Mouse (Mus musculus): Measurements from ENCODE around the gene Olfr143. TPM values are rescaled to one million over a fixed set of nuclear protein-coding genes. Genes with fewer than 3 reads are reported as not detected.

Olfr143 gene
- polyA plus RNA-seq (2015; fragmentation: Nextera tagmentation; extraction: Ambion mirVana), result not detected in 2 replicates

DNA sequence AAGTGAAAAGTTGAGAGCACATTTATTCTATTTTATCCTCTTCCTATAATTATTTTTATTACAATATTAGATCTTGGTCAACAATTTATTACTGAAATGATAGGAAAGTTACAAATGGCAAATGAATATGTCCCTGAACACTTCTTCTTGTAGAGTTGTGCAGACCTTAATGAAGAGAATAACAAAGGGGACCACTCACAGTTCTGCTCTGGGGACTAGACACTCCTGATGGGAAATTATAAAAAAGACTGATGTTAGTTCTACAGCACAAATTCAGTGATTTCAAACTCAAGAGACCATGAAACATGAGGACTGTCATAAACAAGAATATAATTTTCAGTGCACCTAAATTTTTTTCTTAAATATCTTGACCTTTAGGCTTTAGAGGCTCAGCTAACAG, at the start of gene Olfr143:
Gene Olfr143, plus strand, starts transcription at position 301 of the 400 bp plus-strand sequence.
- Histone ChIP-seq H3K27me3 (ENCODE audit: control insufficient read depth, insufficient read depth, low read length) (no peaks in the 10 kb centered on the region), H3K4me3 (ENCODE audit: low read depth, low read length) (no peak within 1 kb of the TSS), H3K4me1 (replicated peaks; ENCODE audit: control insufficient read depth, insufficient read depth) (no peaks in the 10 kb centered on the region), H3K27ac (replicated peaks) (no peak within 1 kb of the TSS), H3K9me3 (ENCODE audit: control insufficient read depth, low read length) (no peaks in the 10 kb centered on the region), H3K36me3 (ENCODE audit: control insufficient read depth, insufficient read depth, low read length) (no peaks in the 10 kb centered on the region), H3K9ac (ENCODE audit: low read length) (no peak within 1 kb of the TSS), H3K4me2 (replicated peaks; ENCODE audit: low read depth) (no peak within 1 kb of the TSS)
- no peak for ATAC-seq (ENCODE audit: low FRiP score, low TSS enrichment)
- no peak for TF ChIP-seq EP300 (optimal IDR thresholded peaks at IDR 0.05)
- TF ChIP-seq CTCF (IDR thresholded peaks at IDR 0.05; ENCODE audit: low read depth), result no peak
- DNase-seq (ENCODE audit: low spot score), result no peak

DNA sequence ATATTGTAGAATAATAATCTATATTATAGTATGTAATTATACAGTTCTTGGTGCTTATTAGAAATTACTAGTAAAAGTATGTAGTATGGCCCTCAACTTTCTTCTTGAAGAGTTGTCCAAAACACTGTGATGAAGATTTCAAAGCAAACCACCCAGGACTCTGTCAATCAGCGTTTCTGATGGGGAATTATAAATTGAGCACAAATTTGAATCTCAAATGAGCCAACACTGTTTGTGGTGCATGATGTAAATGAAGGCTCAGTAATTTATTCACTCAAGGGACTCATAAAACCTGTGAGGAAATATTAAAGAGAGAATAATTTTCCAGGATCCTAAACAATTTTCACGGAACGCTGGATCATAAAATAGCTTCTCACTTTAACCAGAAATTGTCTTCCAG, 44.5 kb upstream of the Olfr143 start, which contains the start of gene Olfr893:
Gene Olfr893, plus strand, starts transcription at position 301 of the 400 bp plus-strand sequence.
- no peaks in the 10 kb centered on the region for H3K4me1 ChIP-seq (replicated peaks; ENCODE audit: control insufficient read depth, insufficient read depth)
- no peak within 1 kb of the TSS for H3K4me3 ChIP-seq (ENCODE audit: low read depth, low read length)
- no peak within 1 kb of the TSS for H3K4me2 ChIP-seq (replicated peaks; ENCODE audit: low read depth)
- no peaks in the 10 kb centered on the region for H3K27me3 ChIP-seq (ENCODE audit: control insufficient read depth, insufficient read depth, low read length)
- no peak within 1 kb of the TSS for H3K9ac ChIP-seq (ENCODE audit: low read length)
- no peaks in the 10 kb centered on the region for H3K36me3 ChIP-seq (ENCODE audit: control insufficient read depth, insufficient read depth, low read length)
- no peaks in the 10 kb centered on the region for H3K9me3 ChIP-seq (ENCODE audit: control insufficient read depth, low read length)
- no peak for TF ChIP-seq CTCF (IDR thresholded peaks at IDR 0.05; ENCODE audit: low read depth)
- no peak for TF ChIP-seq EP300 (optimal IDR thresholded peaks at IDR 0.05)
- ATAC-seq (ENCODE audit: low FRiP score, low TSS enrichment), result no peak
- no peak within 1 kb of the TSS for H3K27ac ChIP-seq (replicated peaks)
- 82% methylated on average over 3 of the region's 3 CpGs for WGBS
- DNase-seq (ENCODE audit: low spot score), result no peak

DNA sequence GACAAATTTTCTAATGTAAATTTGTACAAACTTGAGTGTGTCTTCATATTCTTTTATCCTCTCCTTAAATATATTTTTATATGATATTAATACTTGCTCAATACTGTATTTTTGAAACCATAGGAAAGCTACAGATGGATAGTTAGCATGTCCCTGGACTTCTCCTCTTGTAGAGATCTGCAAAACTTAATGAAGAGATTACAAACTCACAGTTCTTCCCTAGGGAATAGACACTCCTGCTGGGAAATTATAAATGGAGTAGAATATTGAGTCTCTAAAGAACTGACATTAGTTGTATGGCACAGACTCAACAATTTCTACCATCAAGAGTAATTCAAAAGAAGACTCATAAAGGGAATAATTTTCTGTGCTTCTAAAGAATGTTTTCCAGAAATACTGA, 34.8 kb upstream of the Olfr143 start, which contains the start of gene Olfr894:
Gene Olfr894, plus strand, starts transcription at position 301 of the 400 bp plus-strand sequence.
- no peaks in the 10 kb centered on the region for H3K27me3 ChIP-seq (ENCODE audit: control insufficient read depth, insufficient read depth, low read length)
- no peaks in the 10 kb centered on the region for H3K4me1 ChIP-seq (replicated peaks; ENCODE audit: control insufficient read depth, insufficient read depth)
- ATAC-seq (ENCODE audit: low FRiP score, low TSS enrichment), result no peak
- no peak within 1 kb of the TSS for H3K27ac ChIP-seq (replicated peaks)
- no peaks in the 10 kb centered on the region for H3K36me3 ChIP-seq (ENCODE audit: control insufficient read depth, insufficient read depth, low read length)
- DNase-seq (ENCODE audit: low spot score), result no peak
- H3K9me3 ChIP-seq (ENCODE audit: control insufficient read depth, low read length), result no peaks in the 10 kb centered on the region
- no peak within 1 kb of the TSS for H3K4me2 ChIP-seq (replicated peaks; ENCODE audit: low read depth)
- H3K9ac ChIP-seq (ENCODE audit: low read length), result no peak within 1 kb of the TSS
- H3K4me3 ChIP-seq (ENCODE audit: low read depth, low read length), result no peak within 1 kb of the TSS
- TF ChIP-seq CTCF (IDR thresholded peaks at IDR 0.05; ENCODE audit: low read depth) (no peak), EP300 (optimal IDR thresholded peaks at IDR 0.05) (no peak)

DNA sequence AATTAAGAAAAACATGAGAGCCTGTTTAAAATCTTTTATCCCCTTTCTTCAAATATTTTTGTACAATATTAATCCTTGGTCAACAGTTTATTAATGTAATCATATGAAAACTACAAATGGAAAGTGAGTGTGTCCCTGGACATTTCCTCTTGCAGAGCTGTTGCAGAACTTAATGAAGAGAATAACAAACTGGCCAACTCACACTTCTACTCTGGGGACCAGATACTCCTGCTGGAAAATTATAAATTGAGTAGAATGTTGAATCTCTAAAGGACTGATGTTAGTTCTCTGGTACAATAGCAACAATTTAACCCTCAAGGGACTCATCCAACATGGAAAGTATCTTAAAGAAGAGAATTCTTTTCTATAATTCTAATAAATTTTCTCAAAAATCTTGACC, 15.0 kb downstream of the Olfr143 start, which contains the start of gene Olfr895:
Gene Olfr895, plus strand, starts transcription at position 301 of the 400 bp plus-strand sequence.
- no peaks in the 10 kb centered on the region for H3K4me1 ChIP-seq (replicated peaks; ENCODE audit: control insufficient read depth, insufficient read depth)
- no peaks in the 10 kb centered on the region for H3K27me3 ChIP-seq (ENCODE audit: control insufficient read depth, insufficient read depth, low read length)
- no peak within 1 kb of the TSS for H3K4me2 ChIP-seq (replicated peaks; ENCODE audit: low read depth)
- H3K36me3 ChIP-seq (ENCODE audit: control insufficient read depth, insufficient read depth, low read length), result no peaks in the 10 kb centered on the region
- no peak for ATAC-seq (ENCODE audit: low FRiP score, low TSS enrichment)
- TF ChIP-seq EP300 (optimal IDR thresholded peaks at IDR 0.05) (no peak), CTCF (IDR thresholded peaks at IDR 0.05; ENCODE audit: low read depth) (no peak)
- H3K9me3 ChIP-seq (ENCODE audit: control insufficient read depth, low read length), result no peaks in the 10 kb centered on the region
- no peak within 1 kb of the TSS for H3K27ac ChIP-seq (replicated peaks)
- no peak for DNase-seq (ENCODE audit: low spot score)
- H3K9ac ChIP-seq (ENCODE audit: low read length), result no peak within 1 kb of the TSS
- H3K4me3 ChIP-seq (ENCODE audit: low read depth, low read length), result no peak within 1 kb of the TSS

DNA sequence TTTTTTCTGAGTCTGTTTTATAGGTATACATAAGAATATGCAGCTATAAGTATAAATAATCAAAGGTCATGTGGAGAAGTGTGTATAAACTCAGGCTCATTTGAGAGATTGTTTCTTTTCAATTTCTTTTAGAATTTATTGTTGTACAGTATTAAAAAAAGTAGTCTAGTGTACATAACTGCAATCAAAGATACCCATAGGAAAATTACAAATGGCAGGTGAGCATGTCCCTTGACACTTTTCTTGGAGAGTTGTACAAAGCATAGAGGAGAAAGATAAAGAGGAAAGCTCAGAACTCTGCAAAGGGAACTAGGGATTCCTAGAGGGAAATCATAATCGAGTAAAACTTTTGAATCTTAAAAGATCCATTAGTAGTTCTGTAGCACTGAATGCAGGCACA, 38.2 kb downstream of the Olfr143 start, which contains the start of gene Olfr896-ps1:
Gene Olfr896-ps1, plus strand, starts transcription at position 301 of the 400 bp plus-strand sequence.
- Histone ChIP-seq H3K9ac (ENCODE audit: low read length) (no peak within 1 kb of the TSS), H3K27ac (replicated peaks) (no peak within 1 kb of the TSS), H3K4me3 (ENCODE audit: low read depth, low read length) (no peak within 1 kb of the TSS), H3K4me1 (replicated peaks; ENCODE audit: control insufficient read depth, insufficient read depth) (no peaks in the 10 kb centered on the region), H3K36me3 (ENCODE audit: control insufficient read depth, insufficient read depth, low read length) (no peaks in the 10 kb centered on the region), H3K9me3 (ENCODE audit: control insufficient read depth, low read length) (no peaks in the 10 kb centered on the region), H3K27me3 (ENCODE audit: control insufficient read depth, insufficient read depth, low read length) (no peaks in the 10 kb centered on the region), H3K4me2 (replicated peaks; ENCODE audit: low read depth) (no peak within 1 kb of the TSS)
- DNase-seq (ENCODE audit: low spot score) (no peak), ATAC-seq (ENCODE audit: low FRiP score, low TSS enrichment) (no peak)
- WGBS, result 92% methylated on average over 1 of the region's 1 CpGs
- no peak for TF ChIP-seq CTCF (IDR thresholded peaks at IDR 0.05; ENCODE audit: low read depth)
- TF ChIP-seq EP300 (optimal IDR thresholded peaks at IDR 0.05), result no peak

Other genes with a start within 250 kb of the Olfr143 start
- gene Olfr883, start 227.0 kb upstream of the Olfr143 start, polyA plus RNA-seq (2015; fragmentation: Nextera tagmentation; extraction: Ambion mirVana), result not detected in 2 replicates
- gene Olfr884, start 206.2 kb upstream of the Olfr143 start, polyA plus RNA-seq (2015; fragmentation: Nextera tagmentation; extraction: Ambion mirVana), result not detected in 2 replicates
- gene Olfr885, start 191.5 kb upstream of the Olfr143 start, polyA plus RNA-seq (2015; fragmentation: Nextera tagmentation; extraction: Ambion mirVana), result not detected in 2 replicates
- not detected in 2 replicates for gene Olfr887, start 168.7 kb upstream of the Olfr143 start, polyA plus RNA-seq (2015; fragmentation: Nextera tagmentation; extraction: Ambion mirVana)
- gene Olfr888, start 144.6 kb upstream of the Olfr143 start, polyA plus RNA-seq (2015; fragmentation: Nextera tagmentation; extraction: Ambion mirVana), result not detected in 2 replicates
- 0.02 and 0.05 TPM in 2 replicates for gene Olfr889, start 137.6 kb upstream of the Olfr143 start, polyA plus RNA-seq (2015; fragmentation: Nextera tagmentation; extraction: Ambion mirVana)
- gene Olfr890, start 110.3 kb upstream of the Olfr143 start, polyA plus RNA-seq (2015; fragmentation: Nextera tagmentation; extraction: Ambion mirVana), result 0.04 and 0.06 TPM in 2 replicates
- gene Olfr891, start 72.0 kb upstream of the Olfr143 start, polyA plus RNA-seq (2015; fragmentation: Nextera tagmentation; extraction: Ambion mirVana), result not detected in 2 replicates
- 0.06 and 0.11 TPM in 2 replicates for gene Olfr893, start 44.4 kb upstream of the Olfr143 start, polyA plus RNA-seq (2015; fragmentation: Nextera tagmentation; extraction: Ambion mirVana)
- not detected in 2 replicates for gene Olfr894, start 34.7 kb upstream of the Olfr143 start, polyA plus RNA-seq (2015; fragmentation: Nextera tagmentation; extraction: Ambion mirVana)
- not detected in 2 replicates for gene Olfr895, start 15.1 kb downstream of the Olfr143 start, polyA plus RNA-seq (2015; fragmentation: Nextera tagmentation; extraction: Ambion mirVana)
- not detected in 2 replicates for gene Olfr896-ps1, start 38.3 kb downstream of the Olfr143 start, polyA plus RNA-seq (2015; fragmentation: Nextera tagmentation; extraction: Ambion mirVana)
- gene Olfr25, start 76.3 kb downstream of the Olfr143 start, polyA plus RNA-seq (2015; fragmentation: Nextera tagmentation; extraction: Ambion mirVana), result not detected in 2 replicates
- not detected in 2 replicates for gene Olfr898, start 95.6 kb downstream of the Olfr143 start, polyA plus RNA-seq (2015; fragmentation: Nextera tagmentation; extraction: Ambion mirVana)
- gene Olfr250, start 114.1 kb downstream of the Olfr143 start, polyA plus RNA-seq (2015; fragmentation: Nextera tagmentation; extraction: Ambion mirVana), result not detected in 2 replicates
- not detected in 2 replicates for gene Olfr251, start 124.3 kb downstream of the Olfr143 start, polyA plus RNA-seq (2015; fragmentation: Nextera tagmentation; extraction: Ambion mirVana)
- not detected in 2 replicates for gene Olfr147, start 148.9 kb downstream of the Olfr143 start, polyA plus RNA-seq (2015; fragmentation: Nextera tagmentation; extraction: Ambion mirVana)
- not detected in 2 replicates for gene Olfr901, start 176.7 kb downstream of the Olfr143 start, polyA plus RNA-seq (2015; fragmentation: Nextera tagmentation; extraction: Ambion mirVana)
- not detected in 2 replicates for gene Olfr902, start 194.9 kb downstream of the Olfr143 start, polyA plus RNA-seq (2015; fragmentation: Nextera tagmentation; extraction: Ambion mirVana)
- not detected in 2 replicates for gene Olfr904, start 210.4 kb downstream of the Olfr143 start, polyA plus RNA-seq (2015; fragmentation: Nextera tagmentation; extraction: Ambion mirVana)
- not detected in 2 replicates for gene Olfr905, start 218.3 kb downstream of the Olfr143 start, polyA plus RNA-seq (2015; fragmentation: Nextera tagmentation; extraction: Ambion mirVana)
- not detected in 2 replicates for gene Olfr906, start 234.3 kb downstream of the Olfr143 start, polyA plus RNA-seq (2015; fragmentation: Nextera tagmentation; extraction: Ambion mirVana)
- not detected in 2 replicates for gene Olfr907, start 243.0 kb downstream of the Olfr143 start, polyA plus RNA-seq (2015; fragmentation: Nextera tagmentation; extraction: Ambion mirVana)

Data from stomach, postnatal 0 days (tissue).